Mouse (Mus musculus) heart, adult 2 months (tissue): Measurements from ENCODE around the gene Arl6.

ENCODE experiments used
- CTCF ChIP-seq: fragments of 200-600 bp; IDR thresholded peaks from 2 replicates; pipeline ENCODE4 v1.8.1; 2022; ENCODE audit warnings: antibody characterized with exemption, mild to moderate bottlenecking, moderate library complexity
- EP300 ChIP-seq: fragments of 200-500 bp; IDR thresholded peaks from 2 replicates; pipeline ENCODE4 v1.6.1; 2011; ENCODE audit warnings: low read depth, low read length, control low read depth; ENCODE audit not compliant: insufficient read depth
- POLR2A ChIP-seq: fragments of 200-500 bp; IDR thresholded peaks from 2 replicates; pipeline ENCODE4 v1.6.1; 2011; ENCODE audit warnings: mild to moderate bottlenecking, low read depth, low read length, control low read depth; ENCODE audit not compliant: insufficient read depth

GRCm38 (mm10) chr16:59565631-59566030, 73.6 kb downstream of the Arl6 start:
- TF ChIP-seq POLR2A (no peak), CTCF (no peak), EP300 (no peak)
